Mouse (Mus musculus): ENCODE results near the gene Sertad1.
A peak's percentile ranks its signal among the peaks of the same experiment; 100 is the strongest.
"Not testable (repeated sequence)": the region's sequence is repeated elsewhere in the genome, so short reads cannot be mapped to it uniquely, and the experiment has no call there.

Gene Sertad1

GRCm38 (mm10) chr7:27473835-27474489, 12.7 kb upstream of the Sertad1 start:
- no peak for DNase-seq

GRCm38 (mm10) chr7:27474490-27474954, 12.2 kb upstream of the Sertad1 start:
- peak; percentile 98 for DNase-seq

- no peak for DNase-seq
Observed at GRCm38 (mm10) chr7:27475596-27475995, 11.1 kb upstream of the Sertad1 start.

GRCm38 (mm10) chr7:27476098-27476635, 10.5 kb upstream of the Sertad1 start:
- no peak for DNase-seq

- no peak for DNase-seq
Observed at GRCm38 (mm10) chr7:27478561-27478960, 8.1 kb upstream of the Sertad1 start.

GRCm38 (mm10) chr7:27479750-27480149, 7.0 kb upstream of the Sertad1 start:
- DNase-seq = no peak

- no peak for DNase-seq
Observed at GRCm38 (mm10) chr7:27480506-27480905, 6.2 kb upstream of the Sertad1 start.

- DNase-seq = no peak
Observed at GRCm38 (mm10) chr7:27480927-27481626, 5.6 kb upstream of the Sertad1 start.

- DNase-seq = peak; percentile 82
Observed at GRCm38 (mm10) chr7:27481627-27481969, 5.1 kb upstream of the Sertad1 start.

GRCm38 (mm10) chr7:27483860-27484259, 2.9 kb upstream of the Sertad1 start:
- no peak for DNase-seq

- DNase-seq = no peak
Observed at GRCm38 (mm10) chr7:27486102-27486769, 474 bp upstream of the Sertad1 start.

GRCm38 (mm10) chr7:27487740-27488268, 1.1 kb downstream of the Sertad1 start:
- peak; percentile 79 for DNase-seq

- no peak for DNase-seq
Observed at GRCm38 (mm10) chr7:27489270-27489869, 2.7 kb downstream of the Sertad1 start.

GRCm38 (mm10) chr7:27490227-27490542, 3.5 kb downstream of the Sertad1 start:
- no peak for DNase-seq

GRCm38 (mm10) chr7:27490543-27491329, 4.0 kb downstream of the Sertad1 start:
- peak; percentile 93 for DNase-seq

- no peak for DNase-seq
Observed at GRCm38 (mm10) chr7:27491856-27492255, 5.1 kb downstream of the Sertad1 start.

GRCm38 (mm10) chr7:27493022-27493421, 6.3 kb downstream of the Sertad1 start:
- DNase-seq = no peak

- no peak for DNase-seq
Observed at GRCm38 (mm10) chr7:27493450-27493849, 6.7 kb downstream of the Sertad1 start.

- not testable (repeated sequence) for DNase-seq
Observed at GRCm38 (mm10) chr7:27494659-27495367, 8.1 kb downstream of the Sertad1 start.

GRCm38 (mm10) chr7:27499036-27499435, 12.3 kb downstream of the Sertad1 start, which contains the start of gene Prx:
Gene Prx, plus strand, starts transcription at chr7:27499324.
- DNase-seq = no peak

- no peak for DNase-seq
Observed at GRCm38 (mm10) chr7:27501620-27502019, 14.9 kb downstream of the Sertad1 start.
